Mouse (Mus musculus) ES-Bruce4 (cell line): ENCODE data around the gene Tbc1d9.

Source experiments
- CTCF ChIP-seq: IDR thresholded peaks from one replicate; pipeline ENCODE4 v1.8.1; 2011; ENCODE audit warnings: low read depth, low read length
- EP300 ChIP-seq: IDR thresholded peaks from 2 replicates; pipeline ENCODE4 v1.6.1; 2011; ENCODE audit warnings: low read depth, low read length; ENCODE audit not compliant: insufficient read depth

DNA sequence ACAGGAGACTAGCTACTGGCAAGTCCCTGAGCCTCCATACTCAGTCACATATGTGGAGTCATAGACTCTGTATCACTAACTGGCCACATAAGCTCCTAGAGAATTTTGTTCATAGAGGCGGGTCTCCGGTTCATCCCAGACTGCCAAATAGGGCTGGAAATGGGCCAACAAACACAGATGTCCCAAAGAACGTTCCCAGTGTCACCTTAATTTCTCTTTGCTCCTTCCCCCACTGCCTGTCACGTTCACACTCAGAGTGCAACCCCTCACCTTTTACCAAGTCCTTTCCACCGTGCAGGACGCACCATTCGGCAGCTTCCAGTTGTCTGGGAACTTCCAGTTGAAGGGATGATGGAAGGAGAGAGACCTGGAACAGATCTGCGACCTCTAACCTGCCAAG is 120.2 kb downstream of the Tbc1d9 start:
- TF ChIP-seq CTCF (no peak), EP300 (no peak)
